Mouse (Mus musculus): ENCODE data around the gene Akap1.

DNA sequence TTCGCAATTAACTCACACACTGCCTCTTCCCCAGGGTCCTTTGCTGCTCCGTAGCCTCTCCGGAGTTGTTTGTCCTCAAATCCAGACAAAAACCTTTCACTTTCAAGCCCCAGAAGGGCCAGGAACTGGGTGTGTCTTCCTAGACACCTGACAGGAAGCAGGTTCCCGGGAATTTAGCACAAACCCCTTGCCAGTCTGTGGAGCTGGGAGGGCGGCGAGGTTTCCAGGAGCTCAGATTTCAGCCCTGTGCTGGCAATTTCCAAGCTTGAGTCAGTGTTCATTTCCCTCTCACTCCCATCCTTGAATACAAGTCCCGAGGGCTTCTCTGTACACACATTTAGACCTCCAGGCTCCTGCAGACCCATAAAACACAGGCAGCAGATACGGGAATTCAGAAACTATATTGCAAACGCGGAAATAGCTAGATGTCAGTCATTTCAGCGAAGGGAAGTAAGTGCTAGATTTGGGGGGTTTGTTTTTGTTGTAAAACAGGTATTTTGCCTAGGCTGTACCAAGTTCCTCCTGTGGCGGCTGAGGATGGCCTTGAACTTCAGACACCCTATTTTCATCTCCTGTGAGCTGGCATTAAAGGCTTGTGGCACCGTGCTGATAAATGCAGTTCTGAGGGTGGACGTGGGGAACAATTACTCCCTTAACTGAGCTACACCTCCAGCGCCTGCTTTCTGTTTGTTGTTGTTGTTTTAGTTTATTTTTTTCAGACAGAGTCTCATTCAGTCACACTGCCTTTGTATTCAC, 33.4 kb upstream of the Akap1 start:
- TF ChIP-seq CTCF (IDR thresholded peaks at IDR 0.05; ENCODE audit: low read depth, low read length): no peak
- no peak for TF ChIP-seq POLR2A (IDR thresholded peaks at IDR 0.05; ENCODE audit: extremely low read depth, insufficient read depth, low read length)
